Mouse (Mus musculus) fibroblast of lung, adult 2 months (primary cell): ENCODE data around the gene Usp22.
"Not testable (repeated sequence)": the region's sequence is repeated elsewhere in the genome, so short reads cannot be mapped to it uniquely, and the experiment has no call there.

ENCODE experiments used
- DNase-seq: peaks from one replicate; pipeline ENCODE4 v3.0.0-alpha.2; 2011; ENCODE audit warnings: low read depth

Usp22 gene

DNA sequence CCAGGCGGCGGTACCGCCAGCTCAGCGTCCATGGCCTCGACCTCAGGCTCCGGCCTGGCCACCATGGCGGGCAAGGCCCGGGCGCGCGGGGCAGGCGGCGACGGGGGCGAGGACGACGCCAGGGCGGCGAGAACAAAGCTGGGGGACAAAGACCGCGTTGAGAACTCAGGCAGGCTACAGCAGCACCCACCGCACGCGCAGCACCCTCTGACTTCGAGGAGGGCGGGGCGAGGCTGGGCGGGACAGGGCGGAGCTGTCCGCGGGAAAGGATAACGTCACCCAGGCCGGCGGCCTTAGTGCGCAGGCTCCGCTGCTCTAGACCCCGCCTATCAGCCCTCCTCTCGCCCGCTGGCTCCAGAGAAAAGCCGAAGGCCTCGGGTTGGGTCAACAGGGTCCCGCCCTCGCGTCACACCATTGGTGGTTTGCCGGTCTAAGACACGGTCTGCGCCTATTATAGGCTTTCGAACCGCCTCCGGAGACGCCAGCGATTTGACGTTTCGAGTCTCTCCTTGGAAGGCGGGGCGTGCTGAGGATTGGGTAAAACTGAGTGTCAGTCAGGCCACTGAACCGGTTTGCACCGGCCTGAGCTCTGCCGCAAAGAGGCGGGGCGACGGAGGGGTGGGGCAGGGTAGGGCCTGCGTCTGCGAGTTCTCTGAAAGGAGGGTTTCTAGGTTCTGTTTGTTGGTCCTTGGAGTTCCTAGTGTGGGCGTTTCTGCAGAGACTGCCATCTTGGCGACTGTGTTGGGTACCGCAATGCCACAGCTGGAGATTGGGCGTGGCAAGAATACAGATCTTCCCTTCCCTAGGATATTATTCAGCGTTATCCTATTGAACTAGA is at the start of gene Usp22:
Gene Usp22, minus strand, starts transcription at position 235 of the 838 bp plus-strand sequence.
- peak; percentile 99 for DNase-seq

DNA sequence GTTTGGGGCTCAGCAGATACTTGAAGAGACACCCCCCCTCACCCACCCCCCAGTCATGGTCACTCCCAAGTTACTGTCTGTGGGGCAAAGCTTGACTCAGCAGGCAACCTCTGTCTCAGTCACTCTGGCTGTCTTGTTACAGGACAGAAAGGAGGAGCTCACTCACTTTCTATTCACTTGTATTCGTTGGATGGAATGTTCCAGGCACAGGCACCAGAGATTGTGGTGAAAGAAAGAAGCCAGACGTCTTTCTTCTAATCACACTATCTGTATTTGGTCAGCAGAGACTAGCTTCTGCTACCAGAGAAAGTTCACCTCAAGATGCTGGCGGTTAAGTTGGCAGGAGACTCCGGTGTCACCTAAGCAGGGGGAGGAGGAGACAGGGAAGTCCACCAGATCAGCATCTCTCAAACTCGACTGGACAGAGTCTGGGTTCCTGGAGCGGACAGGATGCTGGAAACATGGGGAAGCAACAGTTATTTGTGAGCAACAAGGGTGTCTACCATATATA is 49.4 kb upstream of the Usp22 start:
- no peak for DNase-seq

DNA sequence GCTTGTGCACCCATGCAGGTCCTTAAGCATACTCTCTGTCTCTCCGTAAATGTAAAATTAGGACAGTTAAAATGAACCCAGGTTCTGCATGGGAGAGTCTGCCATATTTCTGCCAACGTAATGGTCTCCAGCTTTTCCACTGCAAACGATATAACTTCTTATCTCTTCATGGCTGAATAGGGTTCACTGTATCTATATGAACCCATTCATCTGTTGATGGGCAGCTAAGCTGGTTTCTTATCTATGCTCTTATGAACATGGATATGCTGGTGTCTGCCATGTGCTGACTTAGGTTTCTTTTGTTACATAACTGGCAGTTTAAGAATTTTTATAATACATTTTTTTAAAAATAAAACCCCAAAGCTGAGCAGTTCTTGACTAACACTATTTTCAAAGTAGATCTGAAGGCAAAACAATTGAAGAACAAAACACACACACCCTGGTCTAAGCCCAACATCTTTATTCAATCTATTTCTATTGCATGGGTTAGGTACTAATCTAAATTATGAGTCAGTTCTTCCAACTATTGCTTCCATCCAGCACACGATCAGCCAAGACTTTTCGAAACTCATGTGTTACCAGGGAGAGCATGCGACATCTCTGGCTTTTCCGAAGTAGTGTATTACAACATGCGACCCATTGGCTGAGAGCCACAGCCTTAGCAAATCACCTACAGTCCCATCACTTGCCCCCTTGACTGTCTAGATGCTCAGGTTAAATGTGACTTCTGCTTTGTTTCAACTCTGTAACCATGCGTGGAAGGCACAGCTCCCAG is 48.3 kb upstream of the Usp22 start:
- peak; percentile 57 for DNase-seq

GRCm38 (mm10) chr11:61222007-61222406 is 47.2 kb upstream of the Usp22 start:
- no peak for DNase-seq

GRCm38 (mm10) chr11:61220156-61220881 is 45.5 kb upstream of the Usp22 start:
- DNase-seq: no peak

GRCm38 (mm10) chr11:61215936-61216335 is 41.1 kb upstream of the Usp22 start:
- DNase-seq: no peak

DNA sequence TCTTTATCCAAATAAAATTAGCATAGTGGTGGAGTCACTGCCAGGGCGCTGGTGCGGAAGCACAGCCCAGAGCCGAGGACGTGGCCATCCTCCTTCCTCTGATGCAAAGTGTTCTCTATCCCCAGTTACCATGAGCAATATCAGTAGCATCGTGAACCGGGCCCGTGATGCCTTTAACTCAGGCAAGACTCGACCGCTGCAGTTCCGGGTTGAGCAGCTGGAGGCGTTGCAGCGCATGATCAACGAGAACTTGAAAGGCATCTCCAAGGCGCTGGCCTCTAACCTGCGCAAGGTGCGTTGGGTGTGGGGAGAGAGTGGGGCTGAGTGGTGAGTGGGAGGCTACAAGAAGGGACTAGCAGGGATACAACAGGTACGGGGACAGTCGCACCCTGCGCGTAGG is 37.2 kb upstream of the Usp22 start:
- DNase-seq: no peak

DNA sequence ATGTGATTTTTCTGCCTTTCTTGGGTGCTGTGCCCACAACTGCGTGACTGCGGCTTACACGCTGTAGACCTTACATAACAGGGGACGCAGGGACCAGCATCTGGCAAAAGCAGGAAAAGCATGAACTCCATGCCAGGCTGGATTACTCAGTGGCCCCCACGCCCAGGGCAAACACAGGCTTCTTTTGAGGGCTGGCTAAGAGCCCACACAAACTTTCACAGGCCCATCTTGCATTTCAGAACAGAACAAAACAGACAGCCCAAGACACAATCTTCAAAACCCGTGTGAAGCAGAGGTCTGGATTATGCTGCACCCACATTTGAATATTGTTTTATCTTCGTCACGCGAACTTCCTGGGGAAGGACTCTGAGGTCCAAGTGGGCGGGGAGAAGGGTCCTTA is 33.5 kb upstream of the Usp22 start:
- peak; percentile 84 for DNase-seq

DNA sequence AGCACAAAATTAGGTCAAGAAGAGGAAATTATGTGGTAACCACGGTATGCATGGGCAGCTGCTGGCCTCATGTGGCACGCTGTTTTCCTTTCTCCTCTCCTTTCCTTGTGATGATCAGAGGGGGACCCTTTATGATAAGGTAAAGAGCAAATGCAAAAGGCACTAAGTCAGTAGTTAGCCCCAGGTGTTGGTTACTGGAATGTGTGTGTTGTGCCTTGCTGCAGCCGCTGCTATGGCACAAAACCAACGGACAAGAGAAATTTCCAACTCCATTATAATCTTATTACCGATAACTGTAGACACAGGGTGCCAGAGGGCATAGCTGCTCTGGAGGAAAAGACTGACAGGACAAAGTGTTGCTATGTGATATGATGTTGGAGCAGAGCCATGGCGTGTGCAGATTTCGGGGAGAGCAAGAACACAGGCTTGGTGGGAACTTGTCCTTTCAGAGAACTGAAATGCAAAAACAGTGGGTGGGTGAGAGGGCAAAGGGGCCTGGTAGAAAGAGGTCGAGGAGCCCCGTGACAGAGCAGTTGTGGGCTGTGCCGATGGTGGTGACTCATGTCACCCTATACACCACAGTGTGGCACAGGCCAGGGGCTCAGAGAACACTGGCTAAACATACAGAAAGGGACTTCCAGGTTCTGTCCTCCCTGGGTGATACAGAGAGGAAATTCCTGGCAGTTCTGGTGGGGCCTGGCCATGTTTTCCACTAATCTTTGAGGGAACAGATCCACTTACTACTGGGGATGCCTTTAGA is 32.8 kb upstream of the Usp22 start, which contains the start of gene Aldh3a1:
Gene Aldh3a1, plus strand, starts transcription at position 51 of the 760 bp plus-strand sequence.
- no peak for DNase-seq

GRCm38 (mm10) chr11:61206136-61206535 is 31.3 kb upstream of the Usp22 start:
- DNase-seq: no peak

- DNase-seq: no peak
Observed at GRCm38 (mm10) chr11:61205167-61205950, 30.5 kb upstream of the Usp22 start.

DNA sequence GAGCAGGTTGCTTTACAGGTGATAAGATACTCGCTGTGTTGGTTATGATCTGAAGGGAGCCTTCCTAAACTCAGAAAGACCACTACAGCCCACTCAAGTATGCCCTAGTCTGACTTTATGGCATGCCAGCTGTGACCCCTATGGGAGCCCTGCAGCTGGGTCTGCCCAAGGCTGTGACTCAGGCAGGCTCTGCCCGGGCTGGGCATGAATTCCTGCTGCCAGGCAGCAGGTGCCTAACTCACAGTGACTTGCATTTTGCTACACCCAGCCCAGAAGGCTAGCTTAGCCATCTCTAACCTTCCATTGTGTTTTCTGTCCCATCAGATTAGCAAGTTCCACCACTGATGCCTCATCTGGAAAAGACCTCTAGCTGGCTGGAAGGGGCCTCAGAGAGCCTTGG is 28.0 kb upstream of the Usp22 start:
- no peak for DNase-seq

GRCm38 (mm10) chr11:61202186-61202585 is 27.3 kb upstream of the Usp22 start:
- no peak for DNase-seq

DNA sequence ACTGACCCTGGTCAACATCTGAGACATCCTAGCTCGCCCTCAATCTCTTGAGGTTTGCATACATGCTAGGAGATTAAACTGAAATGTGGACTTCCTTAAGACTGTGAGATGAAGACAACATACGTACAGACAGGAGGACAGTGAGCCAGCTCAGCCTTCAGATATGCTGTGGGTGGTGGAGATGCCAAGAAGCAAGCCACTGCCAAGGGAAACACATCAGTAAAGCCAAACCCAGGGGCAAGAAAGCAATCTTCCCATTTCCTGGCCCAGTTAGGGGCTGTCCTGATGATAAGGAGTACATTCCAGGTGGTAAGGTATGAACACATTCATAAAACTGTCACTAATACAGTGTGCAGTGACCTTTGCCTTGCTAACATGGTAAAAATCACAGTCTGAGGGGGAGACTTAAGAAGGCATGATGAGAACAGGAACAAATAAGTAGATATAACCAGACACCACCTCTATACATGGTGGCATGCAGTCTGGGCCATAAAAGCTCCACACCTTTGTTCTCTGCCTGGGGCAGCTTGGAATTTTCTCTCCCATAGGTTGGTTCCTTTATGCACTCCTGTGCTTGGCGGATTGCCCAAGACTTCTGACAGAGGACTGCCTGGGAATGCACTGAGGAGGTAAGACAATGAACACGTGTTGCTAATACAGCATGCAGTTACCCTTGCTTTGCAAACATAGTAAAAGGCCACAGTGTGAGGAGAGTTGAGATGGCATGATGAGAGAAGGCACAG is 24.9 kb upstream of the Usp22 start:
- DNase-seq: no peak

GRCm38 (mm10) chr11:61197935-61198334 is 23.1 kb upstream of the Usp22 start:
- DNase-seq: no peak

DNA sequence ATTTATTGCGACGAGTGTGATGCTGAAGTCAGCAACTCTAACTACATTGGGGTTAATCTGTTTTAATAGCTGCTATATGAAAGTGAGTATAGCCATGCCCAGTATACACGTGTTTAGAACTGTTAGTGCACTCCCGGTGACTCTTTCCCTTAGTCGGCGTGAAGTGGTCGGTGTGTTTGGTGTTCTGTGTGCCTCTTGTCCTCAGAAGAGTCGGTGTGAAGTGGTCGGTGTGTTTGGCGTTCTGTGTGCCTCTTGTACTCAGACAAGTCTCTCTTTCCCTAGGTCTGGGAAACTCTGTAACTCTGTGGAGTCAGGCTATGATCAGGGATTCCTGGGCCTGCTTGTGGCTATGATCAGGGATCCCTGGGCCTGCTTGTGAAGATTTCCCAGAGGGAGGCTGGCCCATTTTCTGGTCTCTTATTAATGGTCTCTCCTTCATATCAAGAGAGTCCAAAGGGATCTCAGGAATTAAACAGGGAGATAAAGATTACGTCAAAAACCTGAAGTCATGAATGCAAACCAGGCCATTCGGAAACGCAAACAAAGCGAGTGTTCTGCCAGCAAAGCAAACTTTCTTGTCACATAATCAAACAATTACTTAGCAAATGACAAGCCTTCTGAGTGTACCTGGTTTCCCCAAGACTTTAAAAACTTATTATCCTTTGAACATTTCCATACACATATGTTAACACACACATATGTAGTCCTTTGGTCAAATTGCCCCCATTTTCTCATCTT is 21.9 kb upstream of the Usp22 start:
- no peak for DNase-seq

DNA sequence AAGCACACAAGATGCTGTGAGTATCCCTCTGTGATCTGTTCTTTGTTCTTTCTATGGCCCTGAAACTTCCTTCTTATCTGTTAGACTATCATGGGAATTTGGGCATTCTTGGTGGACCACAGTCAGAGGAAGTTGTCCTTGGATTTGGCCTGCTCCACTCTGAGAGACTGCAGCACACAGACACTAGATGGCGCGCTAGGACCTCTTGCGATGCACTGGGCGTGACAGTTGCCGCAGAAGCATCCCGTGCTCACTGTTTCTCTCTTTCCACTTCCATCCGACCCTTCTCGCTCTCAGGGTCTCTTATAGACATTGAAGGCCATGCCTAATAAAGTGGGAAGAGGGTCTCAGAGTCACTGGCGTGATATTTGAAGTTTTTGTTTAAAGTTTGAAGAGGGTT is 18.5 kb upstream of the Usp22 start:
- no peak for DNase-seq

GRCm38 (mm10) chr11:61192779-61193178 is 17.9 kb upstream of the Usp22 start:
- DNase-seq: no peak

DNA sequence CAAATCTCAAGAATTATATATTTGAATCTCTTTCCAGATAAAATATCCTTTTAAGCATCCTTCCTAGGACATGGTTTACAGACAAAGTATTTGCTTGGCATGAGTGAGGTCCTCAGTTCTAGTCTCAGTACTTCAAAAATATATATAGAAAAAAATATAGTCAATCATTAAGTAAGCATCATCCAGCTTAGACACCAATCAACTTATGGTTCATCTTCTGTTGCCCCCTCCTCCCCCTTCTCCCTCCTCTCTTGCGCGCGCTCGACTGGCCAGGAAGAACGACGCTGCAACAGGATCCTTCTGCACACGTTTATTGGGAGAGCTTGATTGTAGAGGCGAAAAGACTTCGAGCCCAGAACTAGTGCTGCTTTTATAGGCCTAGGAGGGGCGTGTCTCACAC is 17.3 kb upstream of the Usp22 start:
- DNase-seq: not testable (repeated sequence)
